Mouse (Mus musculus): ENCODE measurements at regions not wholly inside any gene's neighbourhood (a gene's known extent, or its start where the extent isn't known, plus 50 kb on each side); places are given as distances from the start of the nearest gene placed in this dataset.
A peak's percentile ranks its signal among the peaks of the same experiment; 100 is the strongest.
"Not testable (repeated sequence)": the region's sequence is repeated elsewhere in the genome, so short reads cannot be mapped to it uniquely, and the experiment has no call there.

DNA sequence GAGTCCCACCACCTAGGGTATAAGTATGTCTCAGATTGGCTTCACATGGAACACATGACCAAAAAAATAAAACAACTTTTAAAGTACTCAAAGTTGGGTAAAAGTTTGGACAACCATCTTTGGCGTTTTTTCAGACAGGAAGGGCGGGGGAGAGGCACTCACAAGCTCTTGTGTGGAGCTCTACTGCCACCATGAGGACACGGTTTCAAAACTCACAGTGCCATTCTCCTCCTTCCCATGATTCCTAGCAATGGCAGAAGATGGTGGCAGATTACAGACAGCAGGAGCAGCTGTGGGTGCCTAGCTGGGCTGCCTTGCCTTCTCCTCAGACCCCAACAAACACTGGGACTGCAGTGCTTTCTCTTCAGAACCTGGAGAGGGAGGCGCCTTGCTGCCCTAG, 176.7 kb upstream of the Olfr1324 start:
- TF ChIP-seq CTCF (IDR thresholded peaks at IDR 0.05): peak; percentile 54
- not testable (repeated sequence) for TF ChIP-seq EP300 (IDR thresholded peaks at IDR 0.05)
